Mouse (Mus musculus) pancreas, adult 10 weeks (tissue): ENCODE data around the gene Eepd1. TPM values are rescaled to one million over a fixed set of nuclear protein-coding genes. Genes with fewer than 3 reads are reported as not detected.

Experiments used
- polyA plus RNA-seq: library from polyadenylated mRNA; stranded (reverse); fragments of 350-450 nt; fragmentation: Illumina TruSeq; extraction: RNeasy Lipid Tissue Mini Kit (QIAGEN cat#74804); gene quantifications from one replicate; pipeline ENCODE4 v1.2.3, GENCODE M21; 2015; ENCODE audit warnings: low read depth, low replicate concordance; ENCODE audit not compliant: insufficient read depth

Gene Eepd1
- 3.0 TPM for polyA plus RNA-seq

DNA sequence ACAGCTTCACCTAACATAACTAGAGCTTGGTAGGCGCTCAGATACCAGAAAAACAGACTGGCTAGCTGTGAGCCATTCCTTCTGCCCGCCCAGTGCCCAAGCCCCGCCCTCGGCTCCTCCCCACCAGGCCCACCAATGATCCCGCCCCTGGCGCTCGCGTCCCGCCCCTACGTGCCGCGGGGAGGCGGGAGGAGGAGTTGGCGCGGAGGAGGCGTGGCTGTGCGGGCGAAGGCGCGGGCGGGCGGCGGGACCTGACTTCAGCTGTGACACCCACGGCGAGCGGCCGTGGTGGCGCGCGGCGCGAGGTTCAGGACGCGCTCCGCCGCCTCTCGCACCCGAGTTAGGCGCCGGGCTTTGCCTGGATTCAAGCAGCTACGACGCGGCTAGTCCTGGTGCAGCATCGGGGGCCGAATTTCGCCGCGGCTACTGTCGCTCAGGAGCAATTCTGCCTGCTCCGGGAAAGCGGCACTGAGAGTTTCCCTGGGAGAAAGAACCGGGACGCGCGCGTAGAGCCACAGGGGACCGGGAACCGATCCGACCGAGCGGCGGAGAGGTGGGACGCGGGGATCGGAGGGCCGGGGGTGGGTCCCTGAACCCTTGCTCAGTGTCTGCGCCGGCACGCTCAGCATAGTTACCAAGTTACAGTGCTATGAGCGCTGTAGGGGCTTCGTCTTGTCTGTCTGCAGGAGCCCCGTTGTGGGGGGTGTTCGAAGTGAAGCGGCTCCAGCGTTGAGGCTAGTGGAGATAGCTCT lies at the start of gene Eepd1:
Gene Eepd1, plus strand, starts transcription at position 204 of the 752 bp plus-strand sequence.

Other genes starting within 250 kb of the Eepd1 start
- gene Sept7, start 229.1 kb upstream of the Eepd1 start, polyA plus RNA-seq: 27.5 TPM